Comparison of ENCODE assay signal across 26 mouse cellular contexts in genomic region chr14:51893809-51894208, GRCm38 (mm10). TPM values are rescaled to one million over a fixed set of nuclear protein-coding genes. Genes with fewer than 3 reads are reported as not detected.
DNase-seq lines count a peak whose midpoint lies in the region; ATAC-seq and TF ChIP-seq lines count a peak whose summit lies in the region.
"Had no signal": no experiment of that assay in that cellular context is flagged by ENCODE, and none has a peak within 500 bp of the region (broad histone marks: within the 10 kb centered on the region; RNA-seq: fewer than 3 reads in every experiment).

No protein-coding gene starts in this region.

- H3K9me3 ChIP-seq in forebrain, embryonic 13.5 days (replicated peaks) = no peaks in the 10 kb centered on the region
- H3K9me3 ChIP-seq in forebrain, postnatal 0 days (ENCODE audit: low read length) = no peaks in the 10 kb centered on the region
- H3K9me3 ChIP-seq in lung, embryonic 15.5 days = no peaks in the 10 kb centered on the region
- no peaks in the 10 kb centered on the region for H3K9me3 ChIP-seq in liver, postnatal 0 days (ENCODE audit: low read length)
- H3K9me3 ChIP-seq: forebrain, embryonic 10.5 days; limb, embryonic 15.5 days had no signal

- H3K36me3 ChIP-seq in forebrain, embryonic 13.5 days (ENCODE audit: poor library complexity, severe bottlenecking) = peaks cover 61% of the 10 kb centered on the region
- peaks cover 48% of the 10 kb centered on the region for H3K36me3 ChIP-seq in forebrain, postnatal 0 days (ENCODE audit: insufficient read depth)
- H3K36me3 ChIP-seq in lung, embryonic 15.5 days = peaks cover 30% of the 10 kb centered on the region
- peaks cover 22% of the 10 kb centered on the region for H3K36me3 ChIP-seq in liver, postnatal 0 days (replicated peaks; ENCODE audit: insufficient read depth, low read length)

- ATAC-seq in forebrain, embryonic 13.5 days = no peak
- no peak for ATAC-seq in forebrain, postnatal 0 days
- ATAC-seq in lung, embryonic 15.5 days (ENCODE audit: borderline replicate concordance, extremely low read depth, low FRiP score, low TSS enrichment) = peak; percentile 16; the same call in 1 of the 2 replicates
- ATAC-seq in liver, postnatal 0 days = peak; percentile 43; the same call in 1 of the 2 replicates

- no peak for TF ChIP-seq POLR2A in bone marrow macrophage, adult 2 months (IDR thresholded peaks at IDR 0.05; ENCODE audit: borderline replicate concordance, low read depth, low read length)

- no peaks in the 10 kb centered on the region for H3K4me1 ChIP-seq in forebrain, embryonic 13.5 days
- no peaks in the 10 kb centered on the region for H3K4me1 ChIP-seq in forebrain, postnatal 0 days (ENCODE audit: insufficient read depth)
- H3K4me1 ChIP-seq in lung, embryonic 15.5 days = 0 out of 2 replicates have a peak, but pooled peaks cover 3% of the 10 kb centered on the region
- peaks cover 39% of the 10 kb centered on the region for H3K4me1 ChIP-seq in bone marrow macrophage, adult 2 months (ENCODE audit: control insufficient read depth, insufficient read depth, low read length)
- 0 out of 2 replicates have a peak, but pooled peaks cover 3% of the 10 kb centered on the region for H3K4me1 ChIP-seq in liver, postnatal 0 days (ENCODE audit: insufficient read depth)

- DNase-seq in forebrain, postnatal 0 days = no peak
- DNase-seq in lung, postnatal 14 days = no peak
- no peak for DNase-seq in liver, postnatal 0 days
- no peak for DNase-seq in gastrocnemius, postnatal 25 days
- no peak for DNase-seq in layer of hippocampus, postnatal 14 days (ENCODE audit: low spot score in 2 of 2)
- DNase-seq: adrenal gland, postnatal 10 days; cerebellum, adult 11-12 months; gastrocnemius, postnatal 10 days; heart, postnatal 14 days; kidney, adult 9 months; kidney, postnatal 4 days; spleen, adult 18-20 months; thymus, postnatal 14 days had no signal

- no peak for TF ChIP-seq CTCF in forebrain, postnatal 0 days (IDR thresholded peaks at IDR 0.05; ENCODE audit: low read depth)
- no peak for TF ChIP-seq CTCF in bone marrow macrophage, adult 2 months (IDR thresholded peaks at IDR 0.05; ENCODE audit: low read depth, low read length)
- TF ChIP-seq CTCF in liver, postnatal 0 days (IDR thresholded peaks at IDR 0.05; ENCODE audit: low read depth) = no peak

- no peak for TF ChIP-seq EP300 in liver, postnatal 0 days (IDR thresholded peaks at IDR 0.05; ENCODE audit: low read depth)

- 66% methylated on average over 3 of the region's 3 CpGs for WGBS in forebrain, embryonic 13.5 days
- WGBS in forebrain, postnatal 0 days = 74% methylated on average over 3 of the region's 3 CpGs
- WGBS in lung, embryonic 15.5 days = 45% methylated on average over 3 of the region's 3 CpGs
- WGBS in liver, postnatal 0 days (ENCODE audit: insufficient replicate concordance) = 45% methylated on average over 3 of the region's 3 CpGs

- no peak overlapping the region for H3K4me2 ChIP-seq in forebrain, embryonic 13.5 days
- no peak overlapping the region for H3K4me2 ChIP-seq in forebrain, postnatal 0 days (ENCODE audit: low read depth)
- no peak overlapping the region for H3K4me2 ChIP-seq in lung, embryonic 15.5 days
- H3K4me2 ChIP-seq in liver, postnatal 0 days (ENCODE audit: low read depth, low read length) = no peak overlapping the region
- H3K4me2 ChIP-seq: limb, embryonic 15.5 days had no signal

- 0 out of 2 replicates have a peak overlapping the region, but pooled peaks have one; percentile 5 for H3K9ac ChIP-seq in forebrain, embryonic 13.5 days
- no peak overlapping the region for H3K9ac ChIP-seq in forebrain, postnatal 0 days
- no peak overlapping the region for H3K9ac ChIP-seq in lung, embryonic 15.5 days
- no peak overlapping the region for H3K9ac ChIP-seq in liver, postnatal 0 days (replicated peaks)
- H3K9ac ChIP-seq: limb, embryonic 15.5 days had no signal

- no peak overlapping the region for H3K27ac ChIP-seq in forebrain, embryonic 13.5 days
- no peak overlapping the region for H3K27ac ChIP-seq in forebrain, postnatal 0 days (ENCODE audit: low read depth, low read length)
- H3K27ac ChIP-seq in lung, embryonic 15.5 days = 0 out of 2 replicates have a peak overlapping the region, but pooled peaks have one; percentile 36
- peak overlapping the region; percentile 71 for H3K27ac ChIP-seq in bone marrow macrophage, adult 2 months (ENCODE audit: insufficient read depth, low read depth, low read length)
- H3K27ac ChIP-seq in liver, postnatal 0 days (ENCODE audit: low read depth) = no peak overlapping the region
- H3K27ac ChIP-seq: forebrain, embryonic 10.5 days; limb, embryonic 15.5 days had no signal

- no peaks in the 10 kb centered on the region for H3K27me3 ChIP-seq in forebrain, embryonic 13.5 days
- H3K27me3 ChIP-seq in forebrain, postnatal 0 days (ENCODE audit: insufficient read depth, low read length) = no peaks in the 10 kb centered on the region
- H3K27me3 ChIP-seq in lung, embryonic 15.5 days = no peaks in the 10 kb centered on the region
- H3K27me3 ChIP-seq in liver, postnatal 0 days (ENCODE audit: insufficient read depth, low read length) = no peaks in the 10 kb centered on the region
- H3K27me3 ChIP-seq: limb, embryonic 15.5 days had no signal

- H3K4me3 ChIP-seq in forebrain, embryonic 13.5 days = no peak overlapping the region
- H3K4me3 ChIP-seq in forebrain, postnatal 0 days (ENCODE audit: low read depth, low read length) = no peak overlapping the region
- no peak overlapping the region for H3K4me3 ChIP-seq in lung, embryonic 15.5 days
- no peak overlapping the region for H3K4me3 ChIP-seq in bone marrow macrophage, adult 2 months (ENCODE audit: insufficient read depth, low read length)
- no peak overlapping the region for H3K4me3 ChIP-seq in liver, postnatal 0 days (ENCODE audit: low read depth, low read length)
- H3K4me3 ChIP-seq: forebrain, embryonic 10.5 days; limb, embryonic 15.5 days had no signal

RNA-seq across cellular contexts. Expression of gene Slc39a2, which starts 1.1 kb away (rescaled TPM):
- polyA plus RNA-seq in forebrain, embryonic 13.5 days (2015; fragmentation: Nextera tagmentation; extraction: Ambion mirVana) = 1.3 and 1.5 TPM in 2 replicates
- 2.5 and 3.1 TPM in 2 replicates for total RNA-seq in forebrain, postnatal 0 days (2014; rRNA removed)
- polyA plus RNA-seq in forebrain, postnatal 0 days (2015; fragmentation: Nextera tagmentation; extraction: Ambion mirVana) = 0.29 and 0.39 TPM in 2 replicates
- 0.34 and 0.38 TPM in 2 replicates for polyA plus RNA-seq in lung, embryonic 15.5 days (2015; fragmentation: Nextera tagmentation; extraction: Ambion mirVana)
- polyA plus RNA-seq in bone marrow macrophage, adult 2 months (2012; ENCODE audit: insufficient read depth, insufficient read length, missing spikeins) = 0.44 and 1.2 TPM in 2 replicates
- polyA plus RNA-seq in liver, postnatal 0 days (2015; fragmentation: Nextera tagmentation; extraction: Ambion mirVana) = 0.06 and 0.07 TPM in 2 replicates
- under 1 TPM; 0.46 to 0.54 TPM for total RNA-seq in gastrocnemius, postnatal 25 days (2021)
- 1 to 10 TPM; 4.7 to 5.6 TPM for total RNA-seq in layer of hippocampus, postnatal 14 days (2021)

RNA-seq across cellular contexts. Expression of gene Mettl17, which starts 9.2 kb away (rescaled TPM):
- 60.5 and 76.5 TPM in 2 replicates for polyA plus RNA-seq in forebrain, embryonic 13.5 days (2015; fragmentation: Nextera tagmentation; extraction: Ambion mirVana)
- 47.4 and 49.5 TPM in 2 replicates for total RNA-seq in forebrain, postnatal 0 days (2014; rRNA removed)
- polyA plus RNA-seq in forebrain, postnatal 0 days (2015; fragmentation: Nextera tagmentation; extraction: Ambion mirVana) = 47.5 and 54.5 TPM in 2 replicates
- polyA plus RNA-seq in lung, embryonic 15.5 days (2015; fragmentation: Nextera tagmentation; extraction: Ambion mirVana) = 40.0 and 40.1 TPM in 2 replicates
- polyA plus RNA-seq in bone marrow macrophage, adult 2 months (2012; ENCODE audit: insufficient read depth, insufficient read length, missing spikeins) = 18.6 and 19.4 TPM in 2 replicates
- 9.4 and 10.8 TPM in 2 replicates for polyA plus RNA-seq in liver, postnatal 0 days (2015; fragmentation: Nextera tagmentation; extraction: Ambion mirVana)
- total RNA-seq in gastrocnemius, postnatal 25 days (2021) = 10 to 100 TPM in 1 of 2 experiments, 1 to 10 TPM in 1; 9.3 to 15.8 TPM
- total RNA-seq in layer of hippocampus, postnatal 14 days (2021) = 10 to 100 TPM; 34.9 to 38.9 TPM

RNA-seq across cellular contexts. Expression of gene Ndrg2, which starts 20.1 kb away (rescaled TPM):
- polyA plus RNA-seq in forebrain, embryonic 13.5 days (2015; fragmentation: Nextera tagmentation; extraction: Ambion mirVana) = 98.2 and 99.0 TPM in 2 replicates
- total RNA-seq in forebrain, postnatal 0 days (2014; rRNA removed) = 284 and 326 TPM in 2 replicates
- polyA plus RNA-seq in forebrain, postnatal 0 days (2015; fragmentation: Nextera tagmentation; extraction: Ambion mirVana) = 210 and 297 TPM in 2 replicates
- polyA plus RNA-seq in lung, embryonic 15.5 days (2015; fragmentation: Nextera tagmentation; extraction: Ambion mirVana) = 60.6 and 63.7 TPM in 2 replicates
- 0.91 and 2.5 TPM in 2 replicates for polyA plus RNA-seq in bone marrow macrophage, adult 2 months (2012; ENCODE audit: insufficient read depth, insufficient read length, missing spikeins)
- 346 and 352 TPM in 2 replicates for polyA plus RNA-seq in liver, postnatal 0 days (2015; fragmentation: Nextera tagmentation; extraction: Ambion mirVana)
- total RNA-seq in gastrocnemius, postnatal 25 days (2021) = 1,000 to 10,000 TPM; 1,373 to 1,538 TPM
- total RNA-seq in layer of hippocampus, postnatal 14 days (2021) = 100 to 1,000 TPM; 696 to 763 TPM

RNA-seq across cellular contexts. Expression of gene Tppp2, which starts 24.4 kb away (rescaled TPM):
- polyA plus RNA-seq in forebrain, embryonic 13.5 days (2015; fragmentation: Nextera tagmentation; extraction: Ambion mirVana) = not detected in 2 replicates
- total RNA-seq in forebrain, postnatal 0 days (2014; rRNA removed) = not detected in 2 replicates
- polyA plus RNA-seq in forebrain, postnatal 0 days (2015; fragmentation: Nextera tagmentation; extraction: Ambion mirVana) = not detected in 2 replicates
- polyA plus RNA-seq in lung, embryonic 15.5 days (2015; fragmentation: Nextera tagmentation; extraction: Ambion mirVana) = not detected in 2 replicates
- not detected in 2 replicates for polyA plus RNA-seq in bone marrow macrophage, adult 2 months (2012; ENCODE audit: insufficient read depth, insufficient read length, missing spikeins)
- not detected in 2 replicates for polyA plus RNA-seq in liver, postnatal 0 days (2015; fragmentation: Nextera tagmentation; extraction: Ambion mirVana)
- total RNA-seq in gastrocnemius, postnatal 25 days (2021) = 1 to 10 TPM in 1 of 2 experiments, under 1 TPM in 1; 0.62 to 1.1 TPM
- not detected for total RNA-seq in layer of hippocampus, postnatal 14 days (2021)
- total RNA-seq: adrenal gland, postnatal 10 days; gastrocnemius, postnatal 10 days; heart, adult 8-10 months; heart, postnatal 14 days; layer of hippocampus, postnatal 10 days; left cerebral cortex, postnatal 25 days; midbrain, postnatal 0 days had no signal
- polyA plus RNA-seq: embryonic facial prominence, embryonic 14.5 days; forebrain, embryonic 10.5 days; frontal cortex, adult 2 months; limb, embryonic 15.5 days; midbrain, postnatal 0 days; neural tube, embryonic 11.5 days; stomach, embryonic 14.5 days had no signal

RNA-seq across cellular contexts. Expression of gene Rnase13, which starts 28.8 kb away (rescaled TPM):
- polyA plus RNA-seq in forebrain, embryonic 13.5 days (2015; fragmentation: Nextera tagmentation; extraction: Ambion mirVana) = not detected in 2 replicates
- total RNA-seq in forebrain, postnatal 0 days (2014; rRNA removed) = not detected in 2 replicates
- not detected in 2 replicates for polyA plus RNA-seq in forebrain, postnatal 0 days (2015; fragmentation: Nextera tagmentation; extraction: Ambion mirVana)
- not detected in 2 replicates for polyA plus RNA-seq in lung, embryonic 15.5 days (2015; fragmentation: Nextera tagmentation; extraction: Ambion mirVana)
- not detected in 2 replicates for polyA plus RNA-seq in bone marrow macrophage, adult 2 months (2012; ENCODE audit: insufficient read depth, insufficient read length, missing spikeins)
- polyA plus RNA-seq in liver, postnatal 0 days (2015; fragmentation: Nextera tagmentation; extraction: Ambion mirVana) = not detected in 2 replicates
- total RNA-seq in gastrocnemius, postnatal 25 days (2021) = not detected
- total RNA-seq in layer of hippocampus, postnatal 14 days (2021) = under 1 TPM in 1 of 2 experiments, not detected in 1; 0.23 TPM
- total RNA-seq: adrenal gland, postnatal 10 days; gastrocnemius, postnatal 10 days; heart, adult 8-10 months; heart, postnatal 14 days; layer of hippocampus, postnatal 10 days; midbrain, postnatal 0 days had no signal
- polyA plus RNA-seq: embryonic facial prominence, embryonic 14.5 days; forebrain, embryonic 10.5 days; limb, embryonic 15.5 days; midbrain, postnatal 0 days; neural tube, embryonic 11.5 days; stomach, embryonic 14.5 days had no signal

Comparison
In these comparisons a context has a peak if more than half of its experiments do, and no peak if none do; other contexts are left out.
1. ATAC-seq: peak in lung, embryonic 15.5 days (single experiment) and liver, postnatal 0 days (single experiment); none in forebrain, embryonic 13.5 days (single experiment) and forebrain, postnatal 0 days (single experiment).
2. H3K27ac ChIP-seq: peak in lung, embryonic 15.5 days (single experiment) and bone marrow macrophage, adult 2 months (single experiment); none in forebrain, embryonic 13.5 days (single experiment), forebrain, postnatal 0 days (single experiment) and liver, postnatal 0 days (single experiment).
3. RNA of gene Ndrg2, which starts 20.1 kb away (polyA plus RNA-seq): 346 to 352 TPM in liver, postnatal 0 days, 210 to 297 TPM in forebrain, postnatal 0 days, 98.2 to 99.0 TPM in forebrain, embryonic 13.5 days and 60.6 to 63.7 TPM in lung, embryonic 15.5 days; 0.91 to 2.5 TPM in bone marrow macrophage, adult 2 months; every median in the first group is over 10 times any median in the second.